Mouse (Mus musculus): ENCODE measurements around the gene Zfp462.

Gene Zfp462

GRCm38 (mm10) chr4:54998146-54998841 is 53.4 kb downstream of the Zfp462 start:
- no peak for DNase-seq

- no peak for DNase-seq
Observed at GRCm38 (mm10) chr4:54999556-54999955, 54.7 kb downstream of the Zfp462 start.

- DNase-seq, result peak; percentile 26
Observed at GRCm38 (mm10) chr4:55001386-55001785, 56.5 kb downstream of the Zfp462 start.

- DNase-seq, result no peak
Observed at GRCm38 (mm10) chr4:55003128-55003527, 58.3 kb downstream of the Zfp462 start.

GRCm38 (mm10) chr4:55005066-55005465 is 60.2 kb downstream of the Zfp462 start:
- peak; percentile 21 for DNase-seq

GRCm38 (mm10) chr4:55005521-55005969 is 60.7 kb downstream of the Zfp462 start:
- peak; percentile 32 for DNase-seq

GRCm38 (mm10) chr4:55006024-55006423 is 61.2 kb downstream of the Zfp462 start:
- no peak for DNase-seq

- no peak for DNase-seq
Observed at GRCm38 (mm10) chr4:55008616-55009015, 63.8 kb downstream of the Zfp462 start.

GRCm38 (mm10) chr4:55011391-55011790 is 66.5 kb downstream of the Zfp462 start:
- no peak for DNase-seq

GRCm38 (mm10) chr4:55013563-55014248 is 68.9 kb downstream of the Zfp462 start:
- peak; percentile 65 for DNase-seq

GRCm38 (mm10) chr4:55014731-55015463 is 70.0 kb downstream of the Zfp462 start:
- no peak for DNase-seq

GRCm38 (mm10) chr4:55015517-55015916 is 70.7 kb downstream of the Zfp462 start:
- no peak for DNase-seq

- no peak for DNase-seq
Observed at GRCm38 (mm10) chr4:55026109-55026646, 81.3 kb downstream of the Zfp462 start.

- DNase-seq, result no peak
Observed at GRCm38 (mm10) chr4:55030401-55030800, 85.6 kb downstream of the Zfp462 start.

GRCm38 (mm10) chr4:55032317-55032930 is 87.6 kb downstream of the Zfp462 start:
- DNase-seq, result no peak

- DNase-seq, result no peak
Observed at GRCm38 (mm10) chr4:55033452-55033851, 88.6 kb downstream of the Zfp462 start.

- DNase-seq, result no peak
Observed at GRCm38 (mm10) chr4:55038139-55038538, 93.3 kb downstream of the Zfp462 start.

- DNase-seq, result no peak
Observed at GRCm38 (mm10) chr4:55040258-55040964, 95.6 kb downstream of the Zfp462 start.

GRCm38 (mm10) chr4:55041106-55041730 is 96.4 kb downstream of the Zfp462 start:
- DNase-seq, result no peak

GRCm38 (mm10) chr4:55042573-55042972 is 97.7 kb downstream of the Zfp462 start:
- DNase-seq, result no peak

GRCm38 (mm10) chr4:55047266-55047665 is 102.4 kb downstream of the Zfp462 start:
- peak; percentile 39 for DNase-seq

Data from lung, postnatal 14 days (tissue).